In the genomic region with DNA sequence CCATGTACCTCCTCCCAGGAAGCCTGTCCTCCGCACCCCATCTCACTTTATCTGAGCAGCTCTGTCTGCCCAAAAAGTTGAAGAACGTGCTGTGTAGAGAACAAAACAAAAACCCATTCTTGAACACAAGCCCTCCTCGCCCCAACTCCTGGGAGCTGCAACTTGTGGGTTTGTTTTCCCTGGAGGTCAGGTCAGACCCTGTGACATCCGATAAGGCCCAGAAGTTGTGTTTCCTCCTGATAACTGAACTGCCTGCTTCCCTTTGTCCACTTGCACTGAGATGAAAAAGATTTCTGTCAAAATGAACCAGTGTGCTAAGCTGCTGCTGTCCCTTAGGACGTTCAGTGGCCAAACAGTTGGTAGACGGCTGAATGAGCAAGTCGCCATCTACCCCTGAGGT, we compare ENCODE assay signal across 10 mouse cellular contexts. TPM values are rescaled to one million over a fixed set of nuclear protein-coding genes. Genes with fewer than 3 reads are reported as not detected.
DNase-seq lines count a peak whose midpoint lies in the region; ATAC-seq and TF ChIP-seq lines count a peak whose summit lies in the region.
"Had no signal": no experiment of that assay in that cellular context is flagged by ENCODE, and none has a peak within 500 bp of the region (broad histone marks: within the 10 kb centered on the region; RNA-seq: fewer than 3 reads in every experiment).

No protein-coding gene starts in this region.

- peak overlapping the region; percentile 58 for H3K4me2 ChIP-seq in intestine, embryonic 14.5 days (ENCODE audit: low read length)
- H3K4me2 ChIP-seq in intestine, postnatal 0 days (replicated peaks; ENCODE audit: low read depth): no peak overlapping the region
- peak overlapping the region; percentile 82 for H3K4me2 ChIP-seq in forebrain, embryonic 11.5 days (ENCODE audit: low read depth, low read length, severe bottlenecking)
- H3K4me2 ChIP-seq in limb, embryonic 14.5 days (replicated peaks; ENCODE audit: low read depth, low read length, severe bottlenecking): peak overlapping the region; percentile 90
- peak overlapping the region; percentile 56; the same call in 1 of the 2 replicates for H3K4me2 ChIP-seq in midbrain, postnatal 0 days (ENCODE audit: low read depth, low read length, poor library complexity, severe bottlenecking)

- H3K4me3 ChIP-seq in intestine, embryonic 14.5 days (ENCODE audit: low read depth, low read length): peak overlapping the region; percentile 40; the same call in 1 of the 2 replicates
- H3K4me3 ChIP-seq in intestine, postnatal 0 days (ENCODE audit: low read depth, low read length): no peak overlapping the region
- H3K4me3 ChIP-seq in forebrain, embryonic 11.5 days (ENCODE audit: low read depth, low read length): peak overlapping the region; percentile 40
- H3K4me3 ChIP-seq in limb, embryonic 14.5 days (replicated peaks; ENCODE audit: low read length): peak overlapping the region; percentile 44; the same call in 1 of the 2 replicates
- H3K4me3 ChIP-seq in midbrain, postnatal 0 days (ENCODE audit: low read depth, low read length): peak overlapping the region; percentile 36; the same call in 1 of the 2 replicates

- H3K27me3 ChIP-seq in intestine, embryonic 14.5 days (replicated peaks; ENCODE audit: control insufficient read depth, insufficient read depth, low read length): peaks cover 9% of the 10 kb centered on the region; the same call in 1 of the 2 replicates
- peaks cover 12% of the 10 kb centered on the region for H3K27me3 ChIP-seq in intestine, postnatal 0 days (replicated peaks; ENCODE audit: control insufficient read depth, insufficient read depth, low read length)
- H3K27me3 ChIP-seq in forebrain, embryonic 11.5 days (ENCODE audit: control insufficient read depth, insufficient read depth, low read length): peaks cover 15% of the 10 kb centered on the region
- H3K27me3 ChIP-seq in limb, embryonic 14.5 days (ENCODE audit: control insufficient read depth, insufficient read depth, low read length): peaks cover 15% of the 10 kb centered on the region
- H3K27me3 ChIP-seq in midbrain, postnatal 0 days (ENCODE audit: insufficient read depth, low read length): peaks cover 11% of the 10 kb centered on the region; the same call in 1 of the 2 replicates

- H3K9ac ChIP-seq in intestine, embryonic 14.5 days (ENCODE audit: low read length): no peak overlapping the region
- no peak overlapping the region for H3K9ac ChIP-seq in intestine, postnatal 0 days (ENCODE audit: low read depth, low read length)
- H3K9ac ChIP-seq in forebrain, embryonic 11.5 days (ENCODE audit: low read length): no peak overlapping the region; the same call in 1 of the 2 replicates
- H3K9ac ChIP-seq in limb, embryonic 14.5 days (ENCODE audit: low read depth, low read length, severe bottlenecking): no peak overlapping the region
- H3K9ac ChIP-seq in midbrain, postnatal 0 days (replicated peaks; ENCODE audit: low read length, poor library complexity, severe bottlenecking): no peak overlapping the region

- TF ChIP-seq CTCF in intestine, postnatal 0 days (IDR thresholded peaks at IDR 0.05; ENCODE audit: low read depth): no peak
- TF ChIP-seq CTCF in midbrain, postnatal 0 days (IDR thresholded peaks at IDR 0.05): no peak

- no peaks in the 10 kb centered on the region for H3K9me3 ChIP-seq in intestine, embryonic 14.5 days (ENCODE audit: control insufficient read depth, low read length)
- H3K9me3 ChIP-seq in intestine, postnatal 0 days (ENCODE audit: control insufficient read depth): peaks cover 5% of the 10 kb centered on the region; the same call in 1 of the 2 replicates
- no peaks in the 10 kb centered on the region for H3K9me3 ChIP-seq in forebrain, embryonic 11.5 days (ENCODE audit: control insufficient read depth, low read length)
- peaks cover 5% of the 10 kb centered on the region; the same call in 1 of the 2 replicates for H3K9me3 ChIP-seq in limb, embryonic 14.5 days (ENCODE audit: control insufficient read depth, low read length)
- peaks cover 6% of the 10 kb centered on the region; the same call in 1 of the 2 replicates for H3K9me3 ChIP-seq in midbrain, postnatal 0 days (ENCODE audit: low read length)

- TF ChIP-seq POLR2A in limb, embryonic 14.5 days (IDR thresholded peaks at IDR 0.05; ENCODE audit: borderline replicate concordance, extremely low read depth, insufficient read depth, insufficient read length): no peak

- peaks cover 6% of the 10 kb centered on the region for H3K4me1 ChIP-seq in intestine, embryonic 14.5 days (replicated peaks; ENCODE audit: control insufficient read depth, insufficient read depth, low read length)
- no peaks in the 10 kb centered on the region for H3K4me1 ChIP-seq in intestine, postnatal 0 days (replicated peaks; ENCODE audit: control insufficient read depth, insufficient read depth, low read length)
- H3K4me1 ChIP-seq in forebrain, embryonic 11.5 days (replicated peaks; ENCODE audit: control insufficient read depth, insufficient read depth, low read length): peaks cover 22% of the 10 kb centered on the region
- H3K4me1 ChIP-seq in limb, embryonic 14.5 days (ENCODE audit: control insufficient read depth, insufficient read depth, low read length): 0 out of 2 replicates have a peak, but pooled peaks cover 5% of the 10 kb centered on the region
- H3K4me1 ChIP-seq in midbrain, postnatal 0 days (ENCODE audit: insufficient read depth, low read length): 0 out of 2 replicates have a peak, but pooled peaks cover 6% of the 10 kb centered on the region

- no peak overlapping the region for H3K27ac ChIP-seq in intestine, embryonic 14.5 days (ENCODE audit: low read depth)
- H3K27ac ChIP-seq in intestine, postnatal 0 days (ENCODE audit: low read depth, low read length): no peak overlapping the region
- no peak overlapping the region for H3K27ac ChIP-seq in forebrain, embryonic 11.5 days (ENCODE audit: low read depth, low read length)
- H3K27ac ChIP-seq in limb, embryonic 14.5 days (replicated peaks; ENCODE audit: low read depth, low read length): no peak overlapping the region
- no peak overlapping the region for H3K27ac ChIP-seq in midbrain, postnatal 0 days (ENCODE audit: low read depth, low read length)

- WGBS in intestine, embryonic 14.5 days: 51% methylated on average over 7 of the region's 7 CpGs
- 55% methylated on average over 7 of the region's 7 CpGs for WGBS in intestine, postnatal 0 days
- 50% methylated on average over 7 of the region's 7 CpGs for WGBS in forebrain, embryonic 11.5 days
- WGBS in limb, embryonic 14.5 days: 59% methylated on average over 7 of the region's 7 CpGs
- WGBS in midbrain, postnatal 0 days: 51% methylated on average over 7 of the region's 7 CpGs

- ATAC-seq in intestine, embryonic 14.5 days (replicated peaks; ENCODE audit: low FRiP score, low TSS enrichment, low read depth): no peak
- no peak for ATAC-seq in intestine, postnatal 0 days
- no peak for ATAC-seq in forebrain, embryonic 11.5 days (replicated peaks; ENCODE audit: low FRiP score)
- no peak for ATAC-seq in limb, embryonic 14.5 days (ENCODE audit: low FRiP score, low read depth)
- ATAC-seq in midbrain, postnatal 0 days (ENCODE audit: low FRiP score): no peak

- no peak for DNase-seq in intestine, embryonic 14.5 days (ENCODE audit: low spot score)
- DNase-seq in forebrain, embryonic 11.5 days (ENCODE audit: low spot score): no peak
- DNase-seq in limb, embryonic 14.5 days (ENCODE audit: low spot score): no peak
- DNase-seq in midbrain, postnatal 0 days (ENCODE audit: low spot score): no peak
- no peak for DNase-seq in urinary bladder, postnatal 25 days (ENCODE audit: low spot score)
- no peak for DNase-seq in adrenal gland, postnatal 10 days
- DNase-seq in left cerebral cortex, postnatal 14 days (ENCODE audit: low spot score in 2 of 2): no peak
- DNase-seq: gastrocnemius, postnatal 25 days; lung, postnatal 14 days had no signal

- no peaks in the 10 kb centered on the region for H3K36me3 ChIP-seq in intestine, embryonic 14.5 days (ENCODE audit: control insufficient read depth, insufficient read depth, low read length)
- H3K36me3 ChIP-seq in intestine, postnatal 0 days (ENCODE audit: control insufficient read depth, insufficient read depth): no peaks in the 10 kb centered on the region
- H3K36me3 ChIP-seq in forebrain, embryonic 11.5 days (ENCODE audit: control insufficient read depth, insufficient read depth, low read length): no peaks in the 10 kb centered on the region
- no peaks in the 10 kb centered on the region for H3K36me3 ChIP-seq in limb, embryonic 14.5 days (ENCODE audit: control insufficient read depth, insufficient read depth, low read length)
- no peaks in the 10 kb centered on the region for H3K36me3 ChIP-seq in midbrain, postnatal 0 days (ENCODE audit: insufficient read depth, low read length)

- intact Hi-C loops in left cerebral cortex, postnatal 14 days (cut with DNase I): no loop called here

RNA-seq across cellular contexts. Expression of gene Slc18a2, which starts 0.9 kb away (rescaled TPM):
- 13.3 and 13.9 TPM in 2 replicates for polyA plus RNA-seq in intestine, embryonic 14.5 days (2014; fragmentation: Nextera tagmentation; extraction: Ambion mirVana)
- polyA plus RNA-seq in intestine, postnatal 0 days (2015; fragmentation: Nextera tagmentation; extraction: Ambion mirVana): 3.3 and 4.3 TPM in 2 replicates
- polyA plus RNA-seq in forebrain, embryonic 11.5 days (2014; fragmentation: Nextera tagmentation; extraction: Ambion mirVana): 19.3 and 19.7 TPM in 2 replicates
- 2.5 and 2.6 TPM in 2 replicates for polyA plus RNA-seq in limb, embryonic 14.5 days (2012; rRNA removed)
- 8.2 TPM in 2 replicates for polyA plus RNA-seq in limb, embryonic 14.5 days (2014; fragmentation: Nextera tagmentation; extraction: Ambion mirVana)
- 21.4 and 21.7 TPM in 2 replicates for total RNA-seq in midbrain, postnatal 0 days (2014; rRNA removed)
- 19.5 TPM in 2 replicates for polyA plus RNA-seq in midbrain, postnatal 0 days (2015; fragmentation: Nextera tagmentation; extraction: Ambion mirVana)
- 10 to 100 TPM; 17.3 to 29.7 TPM for total RNA-seq in adrenal gland, postnatal 10 days (2021)
- under 1 TPM; 0.42 to 0.70 TPM for total RNA-seq in left cerebral cortex, postnatal 14 days (2021)

RNA-seq across cellular contexts. Expression of gene Kcnk18, which starts 42.6 kb away (rescaled TPM):
- 0.05 TPM in 1 of 2 replicates, not detected in the other for polyA plus RNA-seq in intestine, embryonic 14.5 days (2014; fragmentation: Nextera tagmentation; extraction: Ambion mirVana)
- polyA plus RNA-seq in intestine, postnatal 0 days (2015; fragmentation: Nextera tagmentation; extraction: Ambion mirVana): not detected in 2 replicates
- polyA plus RNA-seq in forebrain, embryonic 11.5 days (2014; fragmentation: Nextera tagmentation; extraction: Ambion mirVana): not detected in 2 replicates
- polyA plus RNA-seq in limb, embryonic 14.5 days (2012; rRNA removed): not detected in 2 replicates
- not detected in 2 replicates for polyA plus RNA-seq in limb, embryonic 14.5 days (2014; fragmentation: Nextera tagmentation; extraction: Ambion mirVana)
- total RNA-seq in midbrain, postnatal 0 days (2014; rRNA removed): not detected in 2 replicates
- not detected in 2 replicates for polyA plus RNA-seq in midbrain, postnatal 0 days (2015; fragmentation: Nextera tagmentation; extraction: Ambion mirVana)
- not detected for total RNA-seq in adrenal gland, postnatal 10 days (2021)
- not detected for total RNA-seq in left cerebral cortex, postnatal 14 days (2021)
- total RNA-seq: gastrocnemius, postnatal 25 days had no signal
